Comparison of ENCODE assay signal across 15 mouse cellular contexts in the genomic region with DNA sequence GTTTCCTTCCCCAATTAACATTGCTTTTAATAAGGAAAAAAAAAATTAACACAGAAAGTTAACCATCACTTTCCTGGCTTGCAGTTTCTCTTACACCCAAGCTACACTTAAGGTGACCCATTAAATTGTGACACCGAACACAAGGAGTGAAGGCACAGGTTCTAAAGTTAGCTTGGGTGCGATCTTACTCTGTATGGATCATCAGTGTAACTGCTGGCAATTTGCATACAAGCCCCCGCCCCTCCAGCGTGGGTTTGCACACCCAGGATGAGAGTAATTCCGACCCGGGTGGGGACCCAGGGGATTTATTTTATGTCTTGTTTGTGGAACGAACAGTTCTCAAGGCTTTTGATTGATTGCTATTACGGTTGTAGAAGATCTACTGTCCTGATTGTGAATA.
DNase-seq lines count a peak whose midpoint lies in the region; ATAC-seq and TF ChIP-seq lines count a peak whose summit lies in the region.
"Had no signal": no experiment of that assay in that cellular context is flagged by ENCODE, and none has a peak within 500 bp of the region (broad histone marks: within the 10 kb centered on the region; RNA-seq: fewer than 3 reads in every experiment).

No protein-coding gene starts in this region.

- no peaks in the 10 kb centered on the region for H3K36me3 ChIP-seq in forebrain, embryonic 13.5 days (ENCODE audit: poor library complexity, severe bottlenecking)
- no peaks in the 10 kb centered on the region for H3K36me3 ChIP-seq in forebrain, postnatal 0 days (ENCODE audit: insufficient read depth)
- H3K36me3 ChIP-seq in hindbrain, embryonic 11.5 days (ENCODE audit: control insufficient read depth, insufficient read depth, low read length): no peaks in the 10 kb centered on the region
- no peaks in the 10 kb centered on the region for H3K36me3 ChIP-seq in hindbrain, embryonic 14.5 days (replicated peaks; ENCODE audit: control insufficient read depth, insufficient read depth)
- H3K36me3 ChIP-seq in midbrain, embryonic 11.5 days (ENCODE audit: control insufficient read depth, insufficient read depth, low read length): no peaks in the 10 kb centered on the region
- H3K36me3 ChIP-seq in midbrain, embryonic 14.5 days (ENCODE audit: control insufficient read depth, insufficient read depth, low read length): 0 out of 2 replicates have a peak, but pooled peaks cover 2% of the 10 kb centered on the region
- H3K36me3 ChIP-seq: embryonic facial prominence, embryonic 10.5 days; embryonic facial prominence, embryonic 15.5 days; liver, embryonic 12.5 days had no signal

- ATAC-seq in forebrain, embryonic 13.5 days: peak; percentile 19; the same call in 1 of the 2 replicates
- no peak for ATAC-seq in forebrain, postnatal 0 days
- peak; percentile 25; the same call in 1 of the 2 replicates for ATAC-seq in hindbrain, embryonic 11.5 days (ENCODE audit: low FRiP score)
- no peak for ATAC-seq in hindbrain, embryonic 14.5 days (ENCODE audit: low FRiP score)
- peak; percentile 41; the same call in 1 of the 2 replicates for ATAC-seq in midbrain, embryonic 11.5 days (ENCODE audit: low FRiP score)
- no peak for ATAC-seq in midbrain, embryonic 14.5 days (ENCODE audit: low FRiP score, low TSS enrichment)
- ATAC-seq in Patski: peak; percentile 22
- ATAC-seq: liver, embryonic 12.5 days; liver, postnatal 0 days had no signal

- H3K4me2 ChIP-seq in forebrain, embryonic 13.5 days: no peak overlapping the region
- no peak overlapping the region for H3K4me2 ChIP-seq in forebrain, postnatal 0 days (ENCODE audit: low read depth)
- H3K4me2 ChIP-seq in hindbrain, embryonic 11.5 days (replicated peaks; ENCODE audit: low read depth, low read length): no peak overlapping the region
- no peak overlapping the region for H3K4me2 ChIP-seq in hindbrain, embryonic 14.5 days (replicated peaks)
- no peak overlapping the region for H3K4me2 ChIP-seq in midbrain, embryonic 11.5 days
- H3K4me2 ChIP-seq in midbrain, embryonic 14.5 days (ENCODE audit: low read length): no peak overlapping the region
- H3K4me2 ChIP-seq: embryonic facial prominence, embryonic 15.5 days; heart, embryonic 11.5 days; liver, embryonic 12.5 days had no signal

- no peak overlapping the region for H3K4me3 ChIP-seq in forebrain, embryonic 13.5 days
- H3K4me3 ChIP-seq in forebrain, postnatal 0 days (ENCODE audit: low read depth, low read length): no peak overlapping the region
- no peak overlapping the region for H3K4me3 ChIP-seq in hindbrain, embryonic 11.5 days (ENCODE audit: low read depth, low read length)
- no peak overlapping the region for H3K4me3 ChIP-seq in hindbrain, embryonic 14.5 days (replicated peaks; ENCODE audit: low read length)
- H3K4me3 ChIP-seq in midbrain, embryonic 11.5 days (ENCODE audit: low read depth, low read length): no peak overlapping the region
- H3K4me3 ChIP-seq in midbrain, embryonic 14.5 days (replicated peaks; ENCODE audit: low read depth, low read length): no peak overlapping the region
- H3K4me3 ChIP-seq: embryonic facial prominence, embryonic 10.5 days; embryonic facial prominence, embryonic 15.5 days; liver, embryonic 12.5 days; megakaryocyte, embryonic 14.5 days had no signal

- no peak overlapping the region for H3K27ac ChIP-seq in forebrain, embryonic 13.5 days
- H3K27ac ChIP-seq in forebrain, postnatal 0 days (ENCODE audit: low read depth, low read length): no peak overlapping the region
- H3K27ac ChIP-seq in hindbrain, embryonic 11.5 days (ENCODE audit: low read depth, low read length): no peak overlapping the region
- no peak overlapping the region for H3K27ac ChIP-seq in hindbrain, embryonic 14.5 days
- H3K27ac ChIP-seq in midbrain, embryonic 11.5 days (ENCODE audit: low read depth, low read length): no peak overlapping the region
- H3K27ac ChIP-seq in midbrain, embryonic 14.5 days (replicated peaks; ENCODE audit: low read depth, low read length): no peak overlapping the region
- H3K27ac ChIP-seq: embryonic facial prominence, embryonic 10.5 days; embryonic facial prominence, embryonic 15.5 days; kidney, postnatal 0 days; liver, embryonic 12.5 days had no signal

- TF ChIP-seq CTCF in forebrain, postnatal 0 days (IDR thresholded peaks at IDR 0.05; ENCODE audit: low read depth): no peak
- no peak for TF ChIP-seq CTCF in Patski (IDR thresholded peaks at IDR 0.05)

- CTCF ChIA-PET in Patski (lab: Charles Lee): interaction anchor here (0.7 to 2.7 kb wide), 8 partner anchors 10 to 1543 kb away, joined by 3 to 16 read pairs (median 4); no protein-coding TSS in a partner anchor

- no peaks in the 10 kb centered on the region for H3K4me1 ChIP-seq in forebrain, embryonic 13.5 days
- H3K4me1 ChIP-seq in forebrain, postnatal 0 days (ENCODE audit: insufficient read depth): no peaks in the 10 kb centered on the region
- H3K4me1 ChIP-seq in hindbrain, embryonic 11.5 days (replicated peaks; ENCODE audit: control insufficient read depth, insufficient read depth, low read length): no peaks in the 10 kb centered on the region
- no peaks in the 10 kb centered on the region for H3K4me1 ChIP-seq in hindbrain, embryonic 14.5 days (replicated peaks; ENCODE audit: control insufficient read depth, insufficient read depth, low read length)
- H3K4me1 ChIP-seq in midbrain, embryonic 11.5 days (ENCODE audit: control insufficient read depth, insufficient read depth, low read length): no peaks in the 10 kb centered on the region
- H3K4me1 ChIP-seq in midbrain, embryonic 14.5 days (ENCODE audit: control insufficient read depth, insufficient read depth, low read length): no peaks in the 10 kb centered on the region
- H3K4me1 ChIP-seq: embryonic facial prominence, embryonic 10.5 days; embryonic facial prominence, embryonic 15.5 days; liver, embryonic 12.5 days; megakaryocyte, embryonic 14.5 days had no signal

- no peaks in the 10 kb centered on the region for H3K27me3 ChIP-seq in forebrain, embryonic 13.5 days
- H3K27me3 ChIP-seq in forebrain, postnatal 0 days (ENCODE audit: insufficient read depth, low read length): no peaks in the 10 kb centered on the region
- no peaks in the 10 kb centered on the region for H3K27me3 ChIP-seq in hindbrain, embryonic 11.5 days (ENCODE audit: control insufficient read depth, insufficient read depth, low read length)
- no peaks in the 10 kb centered on the region for H3K27me3 ChIP-seq in hindbrain, embryonic 14.5 days (ENCODE audit: control insufficient read depth, insufficient read depth, low read length)
- no peaks in the 10 kb centered on the region for H3K27me3 ChIP-seq in midbrain, embryonic 11.5 days (ENCODE audit: control insufficient read depth, insufficient read depth, low read length)
- no peaks in the 10 kb centered on the region for H3K27me3 ChIP-seq in midbrain, embryonic 14.5 days (ENCODE audit: control insufficient read depth, insufficient read depth, low read length)
- H3K27me3 ChIP-seq in Patski: no peaks in the 10 kb centered on the region
- H3K27me3 ChIP-seq: embryonic facial prominence, embryonic 15.5 days; liver, embryonic 12.5 days; megakaryocyte, embryonic 14.5 days had no signal

- POLR2A ChIA-PET in Patski (lab: Charles Lee): interaction anchor here (0.7 kb wide), 1 partner anchor 262 kb away, joined by 3 read pairs; no protein-coding TSS in a partner anchor

- in situ Hi-C loops in Patski (cut with MboI; ENCODE audit: low pct_unique_long_range_greater_than_20kb): loop anchor here (10.0 kb wide), 2 partner anchors 1338 to 1818 kb away; no protein-coding TSS in a partner anchor

- no peak for DNase-seq in forebrain, postnatal 0 days
- DNase-seq in hindbrain, embryonic 11.5 days (ENCODE audit: low spot score): no peak
- no peak for DNase-seq in hindbrain, embryonic 14.5 days (ENCODE audit: low spot score)
- peak; percentile 81 for DNase-seq in midbrain, embryonic 11.5 days (ENCODE audit: low spot score, missing footprints)
- no peak for DNase-seq in midbrain, embryonic 14.5 days
- no peak for DNase-seq in Patski (ENCODE audit: low read depth, low spot score)
- no peak for DNase-seq in adrenal gland, adult (ENCODE audit: inconsistent age in 2 of 2, low spot score in 1 of 2)

- 68% methylated on average over 8 of the region's 8 CpGs for whole genome bisulfite sequencing in forebrain, embryonic 13.5 days
- WGBS in forebrain, postnatal 0 days: 63% methylated on average over 8 of the region's 8 CpGs
- 65% methylated on average over 8 of the region's 8 CpGs for WGBS in hindbrain, embryonic 11.5 days
- WGBS in hindbrain, embryonic 14.5 days: 58% methylated on average over 8 of the region's 8 CpGs
- 76% methylated on average over 8 of the region's 8 CpGs for WGBS in midbrain, embryonic 11.5 days
- 69% methylated on average over 8 of the region's 8 CpGs for WGBS in midbrain, embryonic 14.5 days

- no peak overlapping the region for H3K9ac ChIP-seq in forebrain, embryonic 13.5 days
- H3K9ac ChIP-seq in forebrain, postnatal 0 days: no peak overlapping the region
- H3K9ac ChIP-seq in hindbrain, embryonic 11.5 days (ENCODE audit: low read depth, low read length): no peak overlapping the region
- no peak overlapping the region for H3K9ac ChIP-seq in hindbrain, embryonic 14.5 days
- no peak overlapping the region for H3K9ac ChIP-seq in midbrain, embryonic 11.5 days (ENCODE audit: low read length)
- H3K9ac ChIP-seq in midbrain, embryonic 14.5 days (replicated peaks; ENCODE audit: low read length): no peak overlapping the region
- H3K9ac ChIP-seq: embryonic facial prominence, embryonic 15.5 days; liver, embryonic 12.5 days; liver, postnatal 0 days had no signal

- no peaks in the 10 kb centered on the region for H3K9me3 ChIP-seq in forebrain, embryonic 13.5 days (replicated peaks)
- H3K9me3 ChIP-seq in forebrain, postnatal 0 days (ENCODE audit: low read length): no peaks in the 10 kb centered on the region
- H3K9me3 ChIP-seq in hindbrain, embryonic 11.5 days (ENCODE audit: control insufficient read depth, low read length): no peaks in the 10 kb centered on the region
- no peaks in the 10 kb centered on the region for H3K9me3 ChIP-seq in hindbrain, embryonic 14.5 days (ENCODE audit: control insufficient read depth, low read length)
- no peaks in the 10 kb centered on the region for H3K9me3 ChIP-seq in midbrain, embryonic 11.5 days (ENCODE audit: control insufficient read depth, low read length)
- no peaks in the 10 kb centered on the region for H3K9me3 ChIP-seq in midbrain, embryonic 14.5 days (ENCODE audit: control insufficient read depth, low read length)
- H3K9me3 ChIP-seq: embryonic facial prominence, embryonic 10.5 days; embryonic facial prominence, embryonic 15.5 days; liver, embryonic 12.5 days; megakaryocyte, embryonic 14.5 days had no signal

Comparison
In these comparisons a context has a peak if more than half of its experiments do, and no peak if none do; other contexts are left out.
1. ATAC-seq: peak in forebrain, embryonic 13.5 days (single experiment), hindbrain, embryonic 11.5 days (single experiment), midbrain, embryonic 11.5 days (single experiment) and Patski (single experiment); none in forebrain, postnatal 0 days (single experiment), hindbrain, embryonic 14.5 days (single experiment) and midbrain, embryonic 14.5 days (single experiment).